Mouse (Mus musculus): Measurements from ENCODE around the gene Orc5. TPM values are rescaled to one million over a fixed set of nuclear protein-coding genes. Genes with fewer than 3 reads are reported as not detected.

Gene Orc5
- polyA plus RNA-seq, 1 experiment: not detected

- no peak for TF ChIP-seq POLR2A (IDR thresholded peaks at IDR 0.05; ENCODE audit: insufficient read depth, low read depth, low read length)
- Histone ChIP-seq H3K4me3 (ENCODE audit: insufficient read depth, low read depth, low read length) (no peak overlapping the region), H3K4me1 (ENCODE audit: control insufficient read depth, insufficient read depth, low read length) (no peaks in the 10 kb centered on the region), H3K27ac (ENCODE audit: insufficient read depth, low read depth, low read length) (no peak overlapping the region)
- 59% methylated on average over 15 of the region's 15 CpGs for WGBS
Measured at GRCm38 (mm10) chr5:22452871-22453661, 97.2 kb downstream of the Orc5 start.

- Histone ChIP-seq H3K27ac (ENCODE audit: insufficient read depth, low read depth, low read length) (no peak overlapping the region), H3K4me1 (ENCODE audit: control insufficient read depth, insufficient read depth, low read length) (no peaks in the 10 kb centered on the region), H3K4me3 (ENCODE audit: insufficient read depth, low read depth, low read length) (no peak overlapping the region)
- WGBS: 79% methylated on average over 9 of the region's 9 CpGs
- TF ChIP-seq CTCF (IDR thresholded peaks at IDR 0.05; ENCODE audit: insufficient read depth, low read depth, low read length) (no peak), POLR2A (IDR thresholded peaks at IDR 0.05; ENCODE audit: insufficient read depth, low read depth, low read length) (no peak)
Measured at GRCm38 (mm10) chr5:22452452-22452851, 97.8 kb downstream of the Orc5 start.

GRCm38 (mm10) chr5:22451764-22452163 is 98.5 kb downstream of the Orc5 start:
- 81% methylated on average over 3 of the region's 3 CpGs for WGBS
- TF ChIP-seq CTCF (IDR thresholded peaks at IDR 0.05; ENCODE audit: insufficient read depth, low read depth, low read length) (no peak), POLR2A (IDR thresholded peaks at IDR 0.05; ENCODE audit: insufficient read depth, low read depth, low read length) (no peak)
- no peak overlapping the region for H3K4me3 ChIP-seq (ENCODE audit: insufficient read depth, low read depth, low read length)
- no peaks in the 10 kb centered on the region for H3K4me1 ChIP-seq (ENCODE audit: control insufficient read depth, insufficient read depth, low read length)
- no peak overlapping the region for H3K27ac ChIP-seq (ENCODE audit: insufficient read depth, low read depth, low read length)

GRCm38 (mm10) chr5:22449492-22449891 is 100.7 kb downstream of the Orc5 start:
- no peak overlapping the region for H3K4me3 ChIP-seq (ENCODE audit: insufficient read depth, low read depth, low read length)
- H3K27ac ChIP-seq (ENCODE audit: insufficient read depth, low read depth, low read length): no peak overlapping the region
- no peaks in the 10 kb centered on the region for H3K4me1 ChIP-seq (ENCODE audit: control insufficient read depth, insufficient read depth, low read length)
- TF ChIP-seq POLR2A (IDR thresholded peaks at IDR 0.05; ENCODE audit: insufficient read depth, low read depth, low read length) (no peak), CTCF (IDR thresholded peaks at IDR 0.05; ENCODE audit: insufficient read depth, low read depth, low read length) (no peak)
- WGBS: 77% methylated on average over 3 of the region's 3 CpGs

Other genes with a start within 250 kb of the Orc5 start
- gene Reln, start 205.7 kb downstream of the Orc5 start, polyA plus RNA-seq (2012; ENCODE audit: insufficient read depth, insufficient read length, low replicate concordance, missing spikeins): 164 and 340 TPM in 2 replicates
- gene Lhfpl3, start 195.6 kb upstream of the Orc5 start, polyA plus RNA-seq (2012; ENCODE audit: insufficient read depth, insufficient read length, low replicate concordance, missing spikeins): not detected in 2 replicates